Mouse (Mus musculus) embryonic fibroblast, embryonic 13.5 days (primary cell): ENCODE data around the gene Nckap5.

Experiments used
- CTCF ChIP-seq: IDR thresholded peaks from 2 replicates; pipeline ENCODE4 v1.5.1; 2011; ENCODE audit warnings: mild to moderate bottlenecking, control low read depth, low read length, moderate library complexity, borderline replicate concordance; ENCODE audit not compliant: insufficient read depth
- POLR2A ChIP-seq: IDR thresholded peaks from 2 replicates; pipeline ENCODE4 v1.6.1; 2011; ENCODE audit warnings: low read depth, mild to moderate bottlenecking, control low read depth, low read length, moderate library complexity

DNA sequence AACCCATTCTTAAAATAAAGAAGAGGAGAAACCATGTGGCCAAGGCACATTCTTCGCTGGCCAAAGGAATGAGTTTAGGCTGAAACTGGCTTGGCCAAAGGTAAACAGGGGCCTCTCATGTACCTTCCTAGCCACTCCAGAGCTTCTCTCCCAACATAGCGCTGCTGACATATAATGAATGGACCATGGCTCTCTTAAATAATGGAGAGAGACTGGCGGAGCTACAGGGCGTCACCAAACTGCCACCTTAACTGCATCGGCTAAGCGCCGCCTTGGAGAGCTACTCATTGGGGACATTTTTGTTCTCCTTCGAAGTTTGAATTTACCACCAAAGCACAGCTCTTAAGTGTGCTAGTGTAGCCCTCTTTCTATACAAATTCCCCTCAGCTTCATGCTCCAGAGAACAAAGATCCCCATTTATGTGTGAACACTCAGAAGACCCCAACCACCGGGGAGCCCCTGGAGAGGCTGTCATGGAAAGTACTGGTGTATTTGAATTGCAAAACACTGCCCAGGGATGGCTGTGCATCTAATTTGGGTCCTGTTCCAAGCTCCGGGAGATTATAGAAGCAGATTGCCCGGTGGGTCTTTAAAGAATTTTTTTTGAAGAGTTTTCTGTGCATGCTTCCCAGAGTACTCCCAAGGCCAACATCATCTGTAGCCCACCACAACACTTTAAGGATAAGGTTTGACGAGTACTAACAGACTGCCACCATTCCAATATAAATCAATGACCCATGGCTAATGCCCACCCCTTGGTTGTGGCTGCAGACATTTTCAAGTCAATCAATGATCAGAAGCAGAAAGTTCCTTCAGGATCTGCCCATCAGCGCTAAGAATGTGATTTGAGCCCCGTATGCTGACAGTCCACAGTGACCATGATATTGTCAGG is 224.2 kb downstream of the Nckap5 start:
- no peak for TF ChIP-seq CTCF
- no peak for TF ChIP-seq POLR2A
